Mouse (Mus musculus): Measurements from ENCODE around the gene Fut11. TPM values are rescaled to one million over a fixed set of nuclear protein-coding genes. Genes with fewer than 3 reads are reported as not detected.
A peak's percentile ranks its signal among the peaks of the same experiment; 100 is the strongest.
"Not testable (repeated sequence)": the region's sequence is repeated elsewhere in the genome, so short reads cannot be mapped to it uniquely, and the experiment has no call there.

Fut11 gene
- total and polyA plus RNA-seq, 3 experiments, result 15.5 to 51.2 (median 18.0) TPM

GRCm38 (mm10) chr14:20674064-20674833, 20.5 kb upstream of the Fut11 start, which contains the start of gene Sec24c:
Sec24c (plus strand) TSS chr14:20674308.
- peak; percentile 97 for DNase-seq

GRCm38 (mm10) chr14:20677906-20678305, 16.9 kb upstream of the Fut11 start:
- no peak for DNase-seq

- no peak for DNase-seq
Observed at GRCm38 (mm10) chr14:20681742-20682141, 13.0 kb upstream of the Fut11 start.

GRCm38 (mm10) chr14:20682498-20682897, 12.3 kb upstream of the Fut11 start:
- DNase-seq, result no peak

DNA sequence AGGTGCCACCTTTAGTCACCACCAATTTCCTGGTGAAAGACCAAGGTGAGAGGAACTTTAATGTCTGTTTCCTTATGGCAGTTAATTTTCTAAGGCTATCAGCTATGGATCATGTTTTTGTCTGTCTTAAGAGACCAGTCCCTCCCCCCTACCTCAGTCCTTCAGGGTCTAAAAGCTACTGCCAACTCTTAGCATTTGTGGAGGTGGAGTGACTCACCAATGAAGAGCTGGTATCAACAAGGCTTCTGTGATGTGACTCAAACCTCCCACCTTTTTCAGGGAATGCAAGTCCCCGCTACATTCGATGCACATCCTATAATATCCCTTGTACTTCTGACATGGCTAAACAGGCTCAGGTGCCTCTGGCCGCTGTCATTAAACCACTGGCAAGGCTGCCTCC, 8.2 kb upstream of the Fut11 start:
- no peak for DNase-seq

GRCm38 (mm10) chr14:20689009-20689408, 5.8 kb upstream of the Fut11 start:
- no peak for DNase-seq

- no peak for DNase-seq
Observed at GRCm38 (mm10) chr14:20691772-20692171, 3.0 kb upstream of the Fut11 start.

DNA sequence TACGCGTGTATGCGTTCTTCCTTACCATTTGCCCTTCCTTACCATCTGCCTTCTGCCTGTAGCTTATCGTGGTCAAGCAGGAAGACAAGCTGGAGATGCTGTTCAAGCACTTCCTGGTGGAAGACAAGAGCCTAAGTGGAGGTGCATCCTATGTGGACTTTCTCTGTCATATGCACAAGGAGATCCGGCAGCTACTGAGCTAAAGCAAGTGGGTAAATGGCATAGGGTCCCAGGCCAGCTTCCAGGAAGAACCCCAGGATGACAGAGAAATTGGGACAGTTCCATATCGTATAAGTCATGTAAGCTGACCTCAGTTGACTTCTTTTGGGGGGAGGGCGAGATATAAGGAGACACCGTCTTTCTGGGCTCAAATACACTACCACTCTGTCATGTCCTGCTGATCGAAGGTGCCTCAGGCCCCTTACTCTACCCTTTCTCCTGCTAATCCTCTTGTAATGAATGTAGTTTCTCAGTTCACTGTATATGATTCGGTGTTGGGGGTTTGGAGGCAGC, 1.1 kb upstream of the Fut11 start:
- DNase-seq, result no peak

GRCm38 (mm10) chr14:20694185-20694883, 434 bp upstream of the Fut11 start:
- no peak for DNase-seq

GRCm38 (mm10) chr14:20695761-20696520, 1.2 kb downstream of the Fut11 start:
- DNase-seq, result peak; percentile 43

GRCm38 (mm10) chr14:20696986-20697385, 2.2 kb downstream of the Fut11 start:
- DNase-seq, result peak; percentile 48

- no peak for DNase-seq
Observed at GRCm38 (mm10) chr14:20698515-20698914, 3.7 kb downstream of the Fut11 start.

DNA sequence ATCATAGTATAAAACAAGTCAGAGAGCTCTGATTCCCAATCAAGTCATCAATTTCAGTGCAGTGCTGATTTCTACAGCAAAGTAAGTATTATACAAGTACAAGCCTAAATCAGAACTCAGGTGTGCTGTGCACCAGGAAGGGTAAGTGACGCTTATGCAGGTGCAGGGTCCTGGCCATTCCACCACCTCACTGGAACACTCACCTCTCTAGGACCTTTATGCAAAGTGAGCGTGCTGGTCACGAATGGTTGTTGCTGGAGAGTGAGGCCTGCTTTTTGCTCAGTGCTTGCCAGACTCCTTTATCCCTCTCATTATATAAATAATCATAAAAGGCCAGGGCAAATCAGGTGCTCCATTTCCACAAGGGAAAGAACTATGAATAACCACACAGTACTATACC, 5.6 kb downstream of the Fut11 start:
- DNase-seq, result no peak

DNA sequence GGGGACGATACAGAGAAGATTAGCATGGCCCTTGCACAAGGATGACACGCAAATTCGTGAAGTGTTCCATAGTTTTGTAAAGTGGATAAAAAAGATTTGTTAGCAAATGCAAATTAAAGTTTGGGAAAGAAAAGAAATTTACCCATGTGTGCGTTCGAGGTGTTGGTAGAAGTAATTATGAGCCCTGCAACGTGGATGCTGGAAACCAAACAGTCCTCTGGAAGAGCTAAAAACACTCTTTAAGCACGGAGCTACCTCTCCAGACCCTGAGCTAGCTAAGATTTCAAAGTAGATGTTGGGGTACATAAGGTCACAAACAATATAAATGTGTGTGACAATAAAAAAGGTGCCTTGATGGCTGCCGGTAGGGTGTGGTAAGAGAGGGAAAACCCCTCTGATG, 6.8 kb downstream of the Fut11 start:
- DNase-seq, result no peak

DNA sequence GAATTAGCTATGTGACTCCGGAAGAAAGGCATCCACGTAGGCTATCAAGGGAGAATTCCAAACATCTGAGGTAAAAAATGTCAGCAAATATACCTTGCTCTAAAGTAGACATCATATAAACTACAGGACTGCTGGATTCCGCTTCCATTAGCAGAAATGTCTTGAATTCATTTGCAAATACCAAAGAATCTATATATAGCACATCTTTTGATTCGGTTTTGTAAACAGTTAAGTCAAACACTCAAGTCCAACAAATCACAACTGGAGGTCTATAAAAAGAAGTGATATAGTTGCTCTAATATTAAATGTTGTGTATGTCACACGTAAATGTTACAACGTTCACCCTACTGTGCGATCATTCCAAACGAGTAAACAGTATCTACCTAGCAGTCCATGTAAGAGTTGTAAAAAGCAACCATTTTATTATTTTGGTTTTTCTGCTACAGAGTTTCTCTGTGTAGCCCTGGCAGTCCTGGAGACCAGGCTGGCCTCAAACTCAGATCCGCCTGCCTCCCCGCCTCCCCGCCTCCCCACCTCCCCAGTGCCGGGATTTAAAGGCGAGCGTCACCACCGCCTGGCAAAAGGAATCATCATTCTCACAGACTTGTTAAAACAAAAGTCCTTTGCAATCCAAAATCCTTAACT, 7.5 kb downstream of the Fut11 start:
- no peak for DNase-seq

GRCm38 (mm10) chr14:20702741-20703381, 8.1 kb downstream of the Fut11 start, which contains the start of gene Chchd1:
Chchd1 (plus strand) TSS chr14:20703006.
- DNase-seq, result peak; percentile 94

DNA sequence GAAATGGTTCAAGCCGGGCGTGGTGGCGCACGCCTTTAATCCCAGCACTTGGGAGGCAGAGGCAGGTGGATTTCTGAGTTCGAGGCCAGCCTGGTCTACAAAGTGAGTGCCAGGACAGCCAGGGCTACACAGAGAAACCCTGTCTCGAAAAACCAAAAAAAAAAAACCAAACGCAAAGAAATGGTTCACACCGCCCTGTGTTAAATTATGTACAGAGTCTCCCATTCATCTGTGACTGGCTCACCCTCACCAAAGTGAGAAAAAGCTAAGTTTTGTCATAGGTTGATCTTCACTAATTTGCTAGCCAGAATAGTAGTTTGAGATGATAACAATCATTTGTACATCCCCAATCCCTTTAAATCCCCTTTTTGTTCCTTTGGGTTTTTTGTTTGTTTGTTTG, 8.7 kb downstream of the Fut11 start:
- not testable (repeated sequence) for DNase-seq

DNA sequence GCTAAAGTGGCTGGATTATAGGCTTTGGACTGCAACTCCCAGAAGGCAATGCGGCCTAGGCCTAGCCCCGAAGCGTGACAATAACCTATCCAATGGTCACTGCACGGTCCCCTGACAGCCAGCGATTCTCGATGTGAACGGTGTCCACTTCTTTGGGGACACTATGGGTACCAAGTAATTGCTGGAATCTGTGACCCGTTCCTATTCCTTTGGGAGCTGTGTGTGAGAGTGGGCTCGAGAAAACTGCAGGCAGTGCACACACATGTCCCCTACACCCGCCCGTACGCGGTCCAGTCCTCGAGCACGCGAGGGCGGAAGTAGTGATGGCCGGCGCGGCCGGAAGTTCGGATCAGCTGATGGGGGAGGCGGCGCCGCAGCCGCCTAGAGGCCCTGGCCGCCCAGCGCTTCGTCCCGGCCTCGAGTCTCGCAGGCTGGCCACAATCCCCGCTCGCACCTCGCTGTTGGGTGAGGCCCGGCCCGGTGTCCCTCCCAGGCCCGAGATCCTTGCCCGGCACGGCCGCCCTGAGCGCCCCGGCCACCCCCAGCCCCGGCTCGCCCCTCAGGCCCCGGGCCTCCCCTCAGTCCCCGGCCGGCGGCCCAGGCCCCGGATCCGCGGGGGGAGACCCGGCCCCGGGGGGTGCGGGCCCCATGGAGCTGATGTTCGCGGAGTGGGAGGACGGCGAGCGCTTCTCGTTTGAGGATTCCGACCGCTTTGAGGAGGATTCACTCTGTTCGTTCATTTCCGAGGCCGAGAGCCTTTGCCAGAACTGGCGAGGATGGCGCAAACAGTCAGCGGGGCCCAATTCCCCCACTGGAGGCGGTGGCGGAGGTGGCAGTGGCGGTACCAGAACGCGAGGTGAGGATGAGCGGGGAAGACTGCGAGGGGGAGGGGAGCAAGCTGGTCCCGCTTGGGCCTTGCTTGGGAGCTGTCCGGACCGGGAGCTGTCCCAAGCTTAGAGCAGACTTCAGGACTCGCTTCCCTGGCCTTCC, 12.7 kb downstream of the Fut11 start, which contains the start of gene Zswim8:
TSS of gene Zswim8 (plus strand) at position 352 of the 990 bp plus-strand sequence.
- DNase-seq, result peak; percentile 95

GRCm38 (mm10) chr14:20708239-20708638, 13.5 kb downstream of the Fut11 start:
- DNase-seq, result no peak

- DNase-seq, result no peak
Observed at GRCm38 (mm10) chr14:20713832-20714231, 19.1 kb downstream of the Fut11 start.
